Mouse (Mus musculus): ENCODE measurements around the gene Abhd14a. TPM values are rescaled to one million over a fixed set of nuclear protein-coding genes. Genes with fewer than 3 reads are reported as not detected.
"Not testable (repeated sequence)": the region's sequence is repeated elsewhere in the genome, so short reads cannot be mapped to it uniquely, and the experiment has no call there.

Abhd14a gene
- 41.9 and 43.5 TPM in 2 replicates for polyA plus RNA-seq (2014; fragmentation: Nextera tagmentation; extraction: Ambion mirVana)

- H3K4me1 ChIP-seq (ENCODE audit: control insufficient read depth, insufficient read depth, low read length), result peaks cover 12% of the 10 kb centered on the region
- H3K9ac ChIP-seq (replicated peaks; ENCODE audit: low read length), result peak within 1 kb of the TSS; percentile 71
- DNase-seq (ENCODE audit: low spot score), result peak; percentile 94
- H3K36me3 ChIP-seq (replicated peaks; ENCODE audit: control insufficient read depth, insufficient read depth, low read depth, low read length), result no peaks in the 10 kb centered on the region
- no peaks in the 10 kb centered on the region for H3K27me3 ChIP-seq (ENCODE audit: control insufficient read depth, insufficient read depth, low read length)
- peak; percentile 62 for ATAC-seq (replicated peaks; ENCODE audit: insufficient number of reproducible peaks, low FRiP score, low TSS enrichment, low read depth)
- peak within 1 kb of the TSS; percentile 83 for H3K4me2 ChIP-seq (ENCODE audit: low read depth, low read length)
- under 1% methylated on average over 24 of the region's 24 CpGs for WGBS
- H3K4me3 ChIP-seq (ENCODE audit: low read depth, low read length), result peak within 1 kb of the TSS; percentile 44
- H3K27ac ChIP-seq (replicated peaks; ENCODE audit: low read depth, low read length), result 0 out of 2 replicates have a peak within 1 kb of the TSS, but pooled peaks have one; percentile 15
- no peaks in the 10 kb centered on the region for H3K9me3 ChIP-seq (replicated peaks; ENCODE audit: control insufficient read depth, low read length)
Observed at GRCm38 (mm10) chr9:106447348-106447747, at the start of gene Abhd14a, which contains the start of gene Abhd14b. Abhd14a (minus strand) TSS chr9:106447678. Abhd14b (plus strand) TSS chr9:106447459.

DNA sequence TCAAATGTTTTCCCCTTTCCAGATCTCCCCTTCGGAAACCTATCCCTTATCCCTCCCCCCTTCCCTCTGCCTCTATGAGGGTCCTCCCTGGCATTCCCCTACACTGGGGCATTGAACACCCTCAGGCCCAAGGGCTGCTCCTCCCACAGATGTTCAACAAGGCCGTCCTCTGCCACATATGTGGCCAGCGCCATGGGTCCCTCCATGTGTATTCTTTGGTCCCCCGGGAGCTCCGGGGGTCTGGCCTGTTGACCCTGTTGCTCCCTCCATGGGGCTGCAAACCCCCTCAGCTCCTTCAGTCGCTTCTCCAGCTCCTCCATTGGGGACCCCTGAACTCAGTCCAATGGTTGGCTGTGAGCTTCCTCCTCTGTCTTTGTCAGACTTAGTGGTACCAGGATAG is 40.1 kb upstream of the Abhd14a start:
- not testable (repeated sequence) for H3K4me1 ChIP-seq (ENCODE audit: control insufficient read depth, insufficient read depth, low read length); H3K9me3 ChIP-seq (replicated peaks; ENCODE audit: control insufficient read depth, low read length); H3K27ac ChIP-seq (replicated peaks; ENCODE audit: low read depth, low read length); ATAC-seq (replicated peaks; ENCODE audit: insufficient number of reproducible peaks, low FRiP score, low TSS enrichment, low read depth); H3K36me3 ChIP-seq (replicated peaks; ENCODE audit: control insufficient read depth, insufficient read depth, low read depth, low read length); H3K4me2 ChIP-seq (ENCODE audit: low read depth, low read length); H3K9ac ChIP-seq (replicated peaks; ENCODE audit: low read length); H3K4me3 ChIP-seq (ENCODE audit: low read depth, low read length); DNase-seq (ENCODE audit: low spot score); H3K27me3 ChIP-seq (ENCODE audit: control insufficient read depth, insufficient read depth, low read length)
- WGBS, result 74% methylated on average over 6 of the region's 6 CpGs

DNA sequence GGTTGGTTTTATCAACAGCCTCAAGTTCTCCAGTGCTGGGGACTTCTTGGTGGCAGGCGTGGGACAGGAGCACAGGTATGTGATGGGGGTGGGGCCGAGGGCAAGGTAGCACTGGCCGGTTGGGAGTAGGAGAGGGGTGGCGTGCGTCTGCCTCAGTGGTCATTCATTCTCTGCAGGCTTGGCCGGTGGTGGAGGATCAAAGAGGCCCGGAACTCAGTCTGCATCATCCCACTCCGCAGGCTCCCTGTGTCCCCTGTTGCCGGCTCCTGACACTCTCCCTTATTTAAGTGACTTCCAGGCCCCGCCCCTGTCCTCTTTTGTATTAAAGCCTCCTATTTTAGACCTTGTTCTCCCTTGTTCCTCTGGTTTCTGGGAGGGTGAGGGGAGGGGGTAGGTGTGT is 37.6 kb upstream of the Abhd14a start:
- no peak for DNase-seq (ENCODE audit: low spot score)
- no peak overlapping the region for H3K27ac ChIP-seq (replicated peaks; ENCODE audit: low read depth, low read length)
- no peak overlapping the region for H3K9ac ChIP-seq (replicated peaks; ENCODE audit: low read length)
- no peaks in the 10 kb centered on the region for H3K4me1 ChIP-seq (ENCODE audit: control insufficient read depth, insufficient read depth, low read length)
- peaks cover 6% of the 10 kb centered on the region for H3K36me3 ChIP-seq (replicated peaks; ENCODE audit: control insufficient read depth, insufficient read depth, low read depth, low read length)
- H3K4me3 ChIP-seq (ENCODE audit: low read depth, low read length), result no peak overlapping the region
- no peak for ATAC-seq (replicated peaks; ENCODE audit: insufficient number of reproducible peaks, low FRiP score, low TSS enrichment, low read depth)
- H3K9me3 ChIP-seq (replicated peaks; ENCODE audit: control insufficient read depth, low read length), result no peaks in the 10 kb centered on the region
- WGBS, result 84% methylated on average over 10 of the region's 10 CpGs
- no peaks in the 10 kb centered on the region for H3K27me3 ChIP-seq (ENCODE audit: control insufficient read depth, insufficient read depth, low read length)
- no peak overlapping the region for H3K4me2 ChIP-seq (ENCODE audit: low read depth, low read length)

DNA sequence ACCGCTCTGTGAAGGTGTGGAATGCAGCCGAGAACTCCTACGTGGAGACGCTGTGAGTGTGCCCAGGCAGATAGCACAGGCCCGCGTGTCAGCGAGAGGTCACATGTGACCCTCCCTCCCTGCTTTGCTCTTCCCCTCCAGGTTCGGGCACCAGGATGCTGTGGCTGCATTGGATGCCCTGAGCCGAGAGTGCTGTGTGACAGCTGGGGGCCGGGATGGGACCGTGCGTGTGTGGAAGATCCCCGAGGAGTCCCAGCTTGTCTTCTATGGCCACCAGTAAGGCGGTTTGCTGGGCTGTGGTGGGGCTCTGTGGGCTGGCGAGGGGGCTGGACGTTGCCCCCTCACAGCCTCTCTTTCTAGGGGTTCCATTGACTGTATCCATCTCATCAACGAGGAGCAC is 36.1 kb upstream of the Abhd14a start:
- H3K36me3 ChIP-seq (replicated peaks; ENCODE audit: control insufficient read depth, insufficient read depth, low read depth, low read length), result peaks cover 6% of the 10 kb centered on the region
- no peaks in the 10 kb centered on the region for H3K4me1 ChIP-seq (ENCODE audit: control insufficient read depth, insufficient read depth, low read length)
- ATAC-seq (replicated peaks; ENCODE audit: insufficient number of reproducible peaks, low FRiP score, low TSS enrichment, low read depth), result no peak
- no peak overlapping the region for H3K4me2 ChIP-seq (ENCODE audit: low read depth, low read length)
- H3K27me3 ChIP-seq (ENCODE audit: control insufficient read depth, insufficient read depth, low read length), result no peaks in the 10 kb centered on the region
- no peak overlapping the region for H3K9ac ChIP-seq (replicated peaks; ENCODE audit: low read length)
- H3K9me3 ChIP-seq (replicated peaks; ENCODE audit: control insufficient read depth, low read length), result no peaks in the 10 kb centered on the region
- H3K27ac ChIP-seq (replicated peaks; ENCODE audit: low read depth, low read length), result no peak overlapping the region
- no peak for DNase-seq (ENCODE audit: low spot score)
- H3K4me3 ChIP-seq (ENCODE audit: low read depth, low read length), result no peak overlapping the region
- 88% methylated on average over 17 of the region's 17 CpGs for WGBS

GRCm38 (mm10) chr9:106483136-106483535 is 35.7 kb upstream of the Abhd14a start:
- Histone ChIP-seq H3K4me3 (ENCODE audit: low read depth, low read length) (no peak overlapping the region), H3K4me1 (ENCODE audit: control insufficient read depth, insufficient read depth, low read length) (no peaks in the 10 kb centered on the region), H3K27me3 (ENCODE audit: control insufficient read depth, insufficient read depth, low read length) (no peaks in the 10 kb centered on the region), H3K9me3 (replicated peaks; ENCODE audit: control insufficient read depth, low read length) (no peaks in the 10 kb centered on the region), H3K4me2 (ENCODE audit: low read depth, low read length) (no peak overlapping the region), H3K9ac (replicated peaks; ENCODE audit: low read length) (no peak overlapping the region), H3K27ac (replicated peaks; ENCODE audit: low read depth, low read length) (no peak overlapping the region), H3K36me3 (replicated peaks; ENCODE audit: control insufficient read depth, insufficient read depth, low read depth, low read length) (peaks cover 6% of the 10 kb centered on the region)
- WGBS, result 97% methylated on average over 10 of the region's 10 CpGs
- no peak for ATAC-seq (replicated peaks; ENCODE audit: insufficient number of reproducible peaks, low FRiP score, low TSS enrichment, low read depth)
- no peak for DNase-seq (ENCODE audit: low spot score)

DNA sequence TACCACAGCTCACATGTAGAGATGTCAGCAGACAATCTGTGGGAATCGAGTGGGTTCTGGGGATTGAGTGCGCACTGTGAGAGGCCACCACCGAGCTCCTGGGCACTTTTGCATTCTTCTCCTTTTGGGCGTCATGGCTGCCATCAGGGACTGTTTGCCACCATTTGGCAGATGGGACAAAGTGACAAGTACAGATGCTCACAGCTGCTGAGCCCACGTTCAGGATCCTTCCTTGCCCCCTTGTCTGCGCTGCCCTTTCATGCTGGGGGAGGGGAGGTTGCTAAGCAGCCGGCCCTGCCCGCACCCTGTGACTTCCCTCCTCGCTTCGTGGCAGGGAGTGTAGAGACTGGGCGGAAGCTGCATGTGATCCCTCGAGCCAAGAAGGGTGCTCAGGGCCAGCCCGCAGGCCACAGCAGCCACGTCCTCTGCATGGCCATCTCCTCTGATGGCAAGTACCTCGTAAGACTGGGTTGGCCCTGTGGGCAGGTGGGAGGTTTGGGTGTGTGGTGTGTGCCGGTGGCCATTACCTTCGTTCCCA is 35.2 kb upstream of the Abhd14a start:
- no peak overlapping the region for H3K4me3 ChIP-seq (ENCODE audit: low read depth, low read length)
- H3K4me2 ChIP-seq (ENCODE audit: low read depth, low read length), result no peak overlapping the region
- no peak for DNase-seq (ENCODE audit: low spot score)
- no peaks in the 10 kb centered on the region for H3K4me1 ChIP-seq (ENCODE audit: control insufficient read depth, insufficient read depth, low read length)
- H3K27me3 ChIP-seq (ENCODE audit: control insufficient read depth, insufficient read depth, low read length), result no peaks in the 10 kb centered on the region
- H3K36me3 ChIP-seq (replicated peaks; ENCODE audit: control insufficient read depth, insufficient read depth, low read depth, low read length), result peaks cover 6% of the 10 kb centered on the region
- 89% methylated on average over 17 of the region's 17 CpGs for WGBS
- no peak for ATAC-seq (replicated peaks; ENCODE audit: insufficient number of reproducible peaks, low FRiP score, low TSS enrichment, low read depth)
- no peak overlapping the region for H3K27ac ChIP-seq (replicated peaks; ENCODE audit: low read depth, low read length)
- no peaks in the 10 kb centered on the region for H3K9me3 ChIP-seq (replicated peaks; ENCODE audit: control insufficient read depth, low read length)
- H3K9ac ChIP-seq (replicated peaks; ENCODE audit: low read length), result no peak overlapping the region

- no peak overlapping the region for H3K9ac ChIP-seq (replicated peaks; ENCODE audit: low read length)
- peaks cover 6% of the 10 kb centered on the region for H3K36me3 ChIP-seq (replicated peaks; ENCODE audit: control insufficient read depth, insufficient read depth, low read depth, low read length)
- WGBS, result 93% methylated on average over 13 of the region's 13 CpGs
- no peaks in the 10 kb centered on the region for H3K4me1 ChIP-seq (ENCODE audit: control insufficient read depth, insufficient read depth, low read length)
- no peak for ATAC-seq (replicated peaks; ENCODE audit: insufficient number of reproducible peaks, low FRiP score, low TSS enrichment, low read depth)
- no peaks in the 10 kb centered on the region for H3K9me3 ChIP-seq (replicated peaks; ENCODE audit: control insufficient read depth, low read length)
- DNase-seq (ENCODE audit: low spot score), result no peak
- no peak overlapping the region for H3K27ac ChIP-seq (replicated peaks; ENCODE audit: low read depth, low read length)
- H3K27me3 ChIP-seq (ENCODE audit: control insufficient read depth, insufficient read depth, low read length), result no peaks in the 10 kb centered on the region
- H3K4me2 ChIP-seq (ENCODE audit: low read depth, low read length), result no peak overlapping the region
- H3K4me3 ChIP-seq (ENCODE audit: low read depth, low read length), result no peak overlapping the region
Observed at GRCm38 (mm10) chr9:106481676-106482075, 34.2 kb upstream of the Abhd14a start.

- Histone ChIP-seq H3K9me3 (replicated peaks; ENCODE audit: control insufficient read depth, low read length) (no peaks in the 10 kb centered on the region), H3K9ac (replicated peaks; ENCODE audit: low read length) (no peak overlapping the region), H3K4me2 (ENCODE audit: low read depth, low read length) (no peak overlapping the region), H3K27ac (replicated peaks; ENCODE audit: low read depth, low read length) (no peak overlapping the region), H3K27me3 (ENCODE audit: control insufficient read depth, insufficient read depth, low read length) (no peaks in the 10 kb centered on the region), H3K36me3 (replicated peaks; ENCODE audit: control insufficient read depth, insufficient read depth, low read depth, low read length) (peaks cover 6% of the 10 kb centered on the region), H3K4me1 (ENCODE audit: control insufficient read depth, insufficient read depth, low read length) (peaks cover 5% of the 10 kb centered on the region; the same call in 1 of the 2 replicates), H3K4me3 (ENCODE audit: low read depth, low read length) (no peak overlapping the region)
- WGBS, result 98% methylated on average over 15 of the region's 15 CpGs
- DNase-seq (ENCODE audit: low spot score) (no peak), ATAC-seq (replicated peaks; ENCODE audit: insufficient number of reproducible peaks, low FRiP score, low TSS enrichment, low read depth) (no peak)
Observed at GRCm38 (mm10) chr9:106481075-106481474, 33.6 kb upstream of the Abhd14a start.
